Mouse (Mus musculus) layer of hippocampus, postnatal 25 days (tissue): Measurements from ENCODE around the gene Gtpbp3. TPM values are rescaled to one million over a fixed set of nuclear protein-coding genes. Genes with fewer than 3 reads are reported as not detected.

Experiments used
- DNase-seq, 2 experiments: peaks; one replicate each; pipeline ENCODE4 v3.0.0; 2022; ENCODE audit warnings: mixed read lengths in 2 of 2, low spot score in 1 of 2; ENCODE audit errors: extremely low spot score in 1 of 2
- total RNA-seq, 2 experiments: library from RNA; stranded (reverse); gene quantifications; 2 replicates each; pipeline ENCODE4 v1.2.3; 2021

The Gtpbp3 gene
- total RNA-seq, 2 experiments from 2014 or later: 28.4 to 36.4 TPM

DNA sequence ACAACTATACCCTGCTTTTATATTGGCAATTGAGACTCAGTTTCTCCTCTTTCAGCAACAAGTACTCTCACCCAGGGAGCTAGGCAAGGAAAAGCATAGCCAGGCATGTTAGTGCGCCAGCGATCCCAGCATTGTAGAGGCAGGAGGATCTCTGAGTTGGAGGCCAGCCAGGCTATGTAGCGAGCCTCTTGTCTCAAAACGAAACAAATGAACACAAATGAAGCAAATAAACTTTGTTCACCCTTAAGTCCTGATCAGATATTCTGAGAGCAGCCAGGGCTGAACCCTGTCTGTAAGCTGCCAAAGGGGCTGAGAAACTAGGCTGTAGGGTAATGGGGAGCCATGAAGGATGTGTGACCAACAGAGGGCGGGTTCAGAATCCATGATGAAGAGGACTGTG is 7.9 kb downstream of the Gtpbp3 start:
- no peak for DNase-seq

DNA sequence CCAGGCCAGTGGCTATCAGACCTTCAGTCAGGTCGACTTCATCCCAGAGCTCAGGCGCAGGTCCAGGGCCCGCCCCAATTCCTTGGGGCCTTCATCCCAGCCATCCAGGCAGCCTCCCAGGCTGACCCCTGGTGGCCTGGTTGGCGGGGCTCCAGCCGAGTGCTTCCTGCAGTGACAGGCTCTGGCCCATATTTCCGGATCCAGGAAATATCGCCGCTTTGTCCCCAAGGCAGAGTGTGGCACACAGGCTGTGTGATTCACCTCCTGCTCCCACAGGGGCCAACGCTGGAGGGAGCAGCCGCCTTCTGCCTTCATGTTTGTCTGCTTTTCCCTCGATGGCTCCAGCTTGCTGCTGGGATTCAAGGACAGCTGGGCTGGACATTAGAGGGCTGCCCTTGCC is 8.6 kb downstream of the Gtpbp3 start:
- no peak for DNase-seq

- DNase-seq: no peak
Observed at GRCm38 (mm10) chr8:71497077-71497645, 9.3 kb downstream of the Gtpbp3 start.

DNA sequence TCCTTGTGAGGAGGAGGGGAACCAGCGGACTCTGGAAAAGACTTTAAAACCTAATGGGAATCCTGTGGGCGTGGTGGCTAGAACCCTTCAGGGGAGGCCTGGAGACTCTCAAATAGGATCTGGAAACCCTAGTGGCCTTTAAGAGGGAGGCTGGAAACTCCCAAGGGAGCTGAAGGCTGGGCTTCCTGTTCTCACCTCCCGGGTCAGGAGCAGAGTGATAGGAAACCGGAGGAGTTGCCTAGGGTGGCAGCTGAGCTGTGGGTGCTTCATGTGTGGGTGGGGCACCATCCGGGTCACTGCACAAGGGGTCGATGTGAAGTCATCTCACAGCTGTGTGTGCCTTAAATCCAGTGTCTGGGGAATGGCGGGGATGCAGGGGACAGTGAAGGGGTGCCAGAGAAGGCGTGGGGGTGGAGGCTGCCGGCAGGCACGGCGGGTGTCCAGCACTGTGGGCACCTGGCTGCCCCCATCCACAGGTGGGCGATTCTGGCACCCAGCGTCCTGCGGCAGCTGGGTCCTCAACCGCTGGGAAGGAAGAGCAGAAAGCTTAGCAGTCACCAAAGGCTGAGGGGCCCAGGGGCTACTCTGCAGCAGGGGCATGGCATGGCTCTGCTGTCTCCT is 10.1 kb downstream of the Gtpbp3 start:
- DNase-seq: no peak

GRCm38 (mm10) chr8:71498816-71499690 is 11.2 kb downstream of the Gtpbp3 start:
- DNase-seq: no peak

GRCm38 (mm10) chr8:71504349-71504748 is 16.4 kb downstream of the Gtpbp3 start:
- no peak for DNase-seq

DNA sequence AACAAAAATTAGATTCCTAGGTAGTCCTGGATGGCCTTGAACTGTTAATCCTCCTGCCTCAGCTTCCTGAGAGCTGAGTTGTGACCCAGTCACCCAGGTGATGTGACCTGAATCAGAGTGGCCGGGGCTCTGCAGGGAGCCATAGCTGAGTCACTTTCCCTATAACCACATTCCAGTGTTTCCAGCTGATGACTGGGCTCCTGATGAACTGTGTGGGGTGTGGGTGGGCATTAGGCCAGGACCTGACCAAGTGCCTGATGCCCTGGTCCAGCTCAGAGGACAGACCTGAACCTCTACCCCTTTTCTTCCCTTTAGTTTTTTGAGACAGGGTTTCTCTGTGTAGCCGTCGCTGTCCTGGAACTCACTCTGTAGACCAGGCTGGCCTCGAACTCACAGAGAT is 17.4 kb downstream of the Gtpbp3 start:
- no peak for DNase-seq

- DNase-seq: no peak
Observed at GRCm38 (mm10) chr8:71505979-71506378, 18.1 kb downstream of the Gtpbp3 start.

DNA sequence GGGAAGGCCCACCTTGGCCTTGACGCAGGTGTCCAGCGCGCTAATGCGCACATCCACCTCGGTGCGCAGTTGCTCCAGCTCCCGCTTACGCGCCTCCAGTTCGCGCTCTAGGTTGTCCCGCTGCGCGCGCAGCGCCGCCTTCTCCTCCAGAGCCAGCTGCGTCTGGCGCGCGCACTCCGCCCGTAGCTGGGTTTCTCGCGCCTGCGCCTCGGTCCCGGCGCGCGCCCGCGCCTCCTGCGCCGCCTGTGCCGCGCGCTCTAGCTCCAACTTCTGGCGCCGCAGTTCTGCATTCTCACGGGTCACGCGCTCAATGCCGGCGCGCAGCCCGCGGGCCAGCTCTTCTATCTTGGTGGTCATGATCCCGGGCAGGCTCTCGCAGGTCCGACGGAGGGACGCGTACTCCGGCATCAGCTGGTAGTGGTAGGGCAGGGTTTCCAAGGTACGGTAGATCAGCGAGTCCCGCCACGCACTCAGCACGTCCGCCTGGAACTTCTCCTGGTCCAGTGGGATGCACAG is 19.7 kb downstream of the Gtpbp3 start:
- peak; percentile 63 to 65 for DNase-seq

GRCm38 (mm10) chr8:71509316-71509715 is 21.4 kb downstream of the Gtpbp3 start:
- no peak for DNase-seq

GRCm38 (mm10) chr8:71511644-71512043 is 23.7 kb downstream of the Gtpbp3 start, which contains the start of gene Plvap:
TSS of gene Plvap (minus strand) at chr8:71511752.
- DNase-seq: no peak

- no peak for DNase-seq
Observed at GRCm38 (mm10) chr8:71513018-71513754, 25.3 kb downstream of the Gtpbp3 start.

DNA sequence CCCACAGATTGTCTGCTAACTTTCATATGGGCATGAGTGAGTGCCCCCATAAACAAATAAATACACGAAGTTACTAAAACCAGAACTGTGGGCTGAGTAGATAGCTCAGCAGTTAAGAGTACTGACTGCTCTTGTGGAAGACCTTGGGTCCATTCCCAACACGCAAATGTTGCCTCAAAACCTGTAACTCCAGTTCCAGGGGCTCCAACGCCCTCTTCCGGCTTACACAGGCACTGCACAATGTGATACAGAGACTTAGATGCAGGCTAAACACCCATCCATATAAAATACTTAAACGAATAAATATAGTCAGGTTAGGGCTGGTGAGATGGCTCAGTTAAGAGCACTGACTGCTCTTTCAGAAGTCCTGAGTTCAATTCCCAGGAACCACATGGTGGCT is 27.1 kb downstream of the Gtpbp3 start:
- DNase-seq: no peak

DNA sequence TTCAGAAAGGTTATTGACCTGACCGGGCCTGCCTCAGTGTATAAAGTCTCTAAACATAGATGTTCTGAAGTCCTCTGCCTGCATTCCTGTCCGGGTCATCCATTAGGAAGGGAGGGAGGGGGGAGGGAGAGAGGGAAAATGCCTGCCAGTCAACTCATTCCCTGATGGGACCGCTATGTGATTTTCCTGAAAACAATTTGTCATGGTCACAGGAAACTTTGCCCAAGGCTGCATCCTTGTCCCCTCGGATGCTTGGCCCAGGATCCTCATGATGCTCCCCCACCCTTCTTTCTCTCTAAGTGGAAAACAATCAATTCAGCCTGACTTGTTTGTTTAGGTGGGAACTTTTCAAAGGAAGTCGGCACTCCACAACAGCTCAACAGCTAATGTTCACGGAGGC is 28.9 kb downstream of the Gtpbp3 start:
- no peak for DNase-seq

DNA sequence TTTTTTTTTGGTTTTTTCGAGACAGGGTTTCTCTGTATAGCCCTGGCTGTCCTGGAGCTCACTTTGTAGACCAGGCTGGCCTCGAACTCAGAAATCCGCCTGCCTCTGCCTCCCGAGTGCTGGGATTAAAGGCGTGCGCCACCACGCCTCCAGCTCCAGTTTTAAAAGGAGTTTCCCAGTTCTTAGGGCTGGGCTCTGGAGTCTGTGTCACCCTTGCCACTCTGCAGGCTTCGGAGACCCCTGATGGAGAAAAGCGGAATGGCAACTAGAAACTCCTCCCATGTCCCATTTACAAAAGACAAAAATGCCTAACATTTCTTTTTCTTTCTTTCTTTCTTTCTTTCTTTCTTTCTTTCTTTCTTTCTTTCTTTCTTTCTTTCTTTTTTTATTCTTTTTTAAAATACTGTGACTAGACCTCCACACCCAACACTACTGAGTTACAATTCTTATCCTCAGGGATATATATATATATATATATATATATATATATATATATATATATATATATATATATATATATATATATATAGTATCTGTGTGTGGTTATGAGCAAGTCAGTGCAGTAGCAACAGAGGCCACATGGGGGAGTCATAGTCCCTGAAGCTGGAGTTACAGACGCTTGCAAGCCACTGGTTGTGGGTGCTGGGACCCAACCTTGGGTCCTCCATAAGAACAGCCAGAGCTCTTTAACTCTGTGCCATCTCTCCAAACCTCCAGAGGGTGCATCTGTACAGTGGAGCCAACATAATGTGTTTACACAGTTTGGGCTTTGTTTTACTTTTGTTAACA is 31.3 kb downstream of the Gtpbp3 start:
- DNase-seq: peak in 1 of 2 experiments; percentile 65

- DNase-seq: peak; percentile 74 to 93
Observed at GRCm38 (mm10) chr8:71521634-71522033, 33.7 kb downstream of the Gtpbp3 start.

DNA sequence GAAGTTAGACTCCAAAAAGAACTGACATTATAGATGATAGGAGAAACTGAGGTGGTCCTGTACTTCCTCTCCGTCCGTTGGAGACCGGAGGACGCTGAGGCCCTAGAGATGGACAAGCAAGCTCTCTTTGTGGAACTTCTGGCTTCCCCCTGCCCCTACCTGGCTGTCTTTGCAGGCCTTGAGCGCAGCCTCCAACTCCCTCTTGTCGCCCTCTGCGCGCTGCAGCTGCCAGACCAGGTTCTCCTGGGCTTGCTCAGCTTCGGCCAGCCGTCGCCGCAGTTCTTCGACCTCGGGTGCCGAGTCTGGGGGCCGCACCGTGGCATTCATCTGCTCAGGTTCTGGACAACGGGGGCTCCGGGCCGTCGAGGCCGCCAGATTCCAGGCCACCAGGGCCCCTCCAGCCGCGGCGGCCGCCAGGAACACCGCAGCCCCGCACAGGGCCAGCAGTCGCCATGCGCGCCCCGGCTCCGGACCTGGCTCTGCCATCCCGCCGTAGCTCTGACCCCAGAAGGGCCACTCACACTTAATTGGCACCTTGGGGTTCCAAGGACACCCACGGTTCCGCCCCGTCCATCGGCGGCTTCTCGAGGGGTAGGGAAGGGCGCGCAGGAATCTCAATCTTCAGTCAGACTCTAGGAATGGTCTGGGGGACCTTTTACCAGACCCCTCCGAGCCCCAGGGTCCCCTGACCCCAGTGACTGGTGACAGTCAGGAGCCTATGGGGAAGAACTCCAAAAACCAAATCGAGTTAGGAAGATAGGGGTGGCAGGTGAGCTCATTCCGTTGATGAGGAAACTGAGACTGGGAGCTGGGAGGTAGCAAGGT is 37.5 kb downstream of the Gtpbp3 start, which contains the start of gene Ccdc194:
Ccdc194 (minus strand) TSS at position 486 of the 825 bp plus-strand sequence.
- no peak for DNase-seq

- no peak for DNase-seq
Observed at GRCm38 (mm10) chr8:71526272-71526671, 38.4 kb downstream of the Gtpbp3 start.
